Mouse (Mus musculus) forebrain, embryonic 10.5 days (tissue): Measurements from ENCODE around the gene Abcc2. TPM values are rescaled to one million over a fixed set of nuclear protein-coding genes. Genes with fewer than 3 reads are reported as not detected.

Experiments
- DNase-seq: peaks from one replicate; pipeline ENCODE4 v3.0.0-alpha.2; 2017; ENCODE audit warnings: low spot score; ENCODE audit errors: extremely low spot score
- H3K27ac ChIP-seq: fragments of 300-500 bp; sonication (generic); 2 replicates; pipeline ENCODE4 v1.5.1; 2016; ENCODE audit warnings: mild to moderate bottlenecking
- H3K27me3 ChIP-seq: fragments of 300-500 bp; sonication (generic); 2 replicates; pipeline ENCODE4 v1.6.1; 2016; ENCODE audit warnings: mild to moderate bottlenecking; ENCODE audit not compliant: poor library complexity, severe bottlenecking
- H3K36me3 ChIP-seq: fragments of 300-500 bp; sonication (generic); replicated peaks from 2 replicates; pipeline ENCODE4 v1.6.1; 2016; ENCODE audit warnings: mild to moderate bottlenecking, moderate library complexity
- H3K4me1 ChIP-seq: fragments of 300-500 bp; sonication (generic); 2 replicates; pipeline ENCODE4 v1.6.1; 2016
- H3K4me3 ChIP-seq: fragments of 300-500 bp; sonication (generic); 2 replicates; pipeline ENCODE4 v1.5.1; 2016; ENCODE audit warnings: mild to moderate bottlenecking, moderate library complexity
- H3K9me3 ChIP-seq: fragments of 300-500 bp; sonication (generic); 2 replicates; pipeline ENCODE4 v1.6.1; 2016; ENCODE audit warnings: mild to moderate bottlenecking, moderate library complexity
- WGBS: fragments of 180-500 bp; shearing (Covaris S2); methylation state at CpG from one replicate; pipeline ENCODE4 v1.1.7; 2016; 5-methylcytosine and 5-hydroxymethylcytosine counted together
- polyA plus RNA-seq: library from polyadenylated mRNA; unstranded; fragments of >200 nt; fragmentation: Nextera tagmentation; extraction: Ambion mirVana; gene quantifications from 2 replicates; pipeline ENCODE4 v1.2.1, GENCODE M21; 2016

The Abcc2 gene
- polyA plus RNA-seq, 1 experiment from 2014 or later = not detected

DNA sequence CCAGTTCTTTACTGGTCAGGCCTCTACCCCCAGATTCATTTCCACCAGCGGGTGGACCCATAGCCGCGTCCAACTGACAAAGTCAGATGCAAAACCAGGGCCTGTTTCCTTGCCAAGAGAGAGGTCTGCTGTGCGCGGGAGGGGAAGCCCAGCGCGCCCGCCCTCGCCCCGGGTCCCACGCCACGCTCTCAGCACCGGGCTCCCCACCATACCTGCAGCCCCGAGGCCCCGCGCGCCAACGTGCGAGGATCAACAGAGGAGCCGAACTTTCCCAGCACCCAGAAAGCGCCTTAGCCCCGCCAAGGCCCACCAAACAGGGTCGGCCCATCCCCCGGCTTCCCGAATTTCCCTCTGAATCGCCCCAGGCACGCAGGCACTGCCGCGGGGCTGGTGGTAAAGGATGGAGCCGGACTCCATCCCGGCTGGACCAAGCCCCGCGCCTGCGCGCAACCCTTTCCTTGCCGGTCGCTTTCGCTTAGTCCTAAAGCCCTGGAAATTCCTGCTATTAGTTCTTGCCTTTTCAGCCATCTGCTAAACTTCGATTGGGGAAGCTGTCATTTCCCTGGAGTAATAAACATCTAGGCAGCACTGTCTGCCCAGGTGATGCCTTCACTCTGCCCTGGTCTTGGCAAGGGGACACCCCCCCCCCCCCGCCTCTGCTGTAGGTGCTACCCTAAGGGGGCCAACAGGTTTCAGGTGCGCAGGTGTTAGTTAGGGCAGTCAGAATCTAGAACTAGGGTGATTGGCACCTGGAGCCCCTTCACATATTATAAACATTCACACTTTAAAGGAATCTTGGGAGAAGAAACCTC is 97.6 kb downstream of the Abcc2 start:
- Histone ChIP-seq H3K4me3 (peak overlapping the region; percentile 71), H3K27ac (peak overlapping the region; percentile 96), H3K36me3 (peaks cover 13% of the 10 kb centered on the region), H3K4me1 (peaks cover 69% of the 10 kb centered on the region), H3K9me3 (peaks cover 4% of the 10 kb centered on the region), H3K27me3 (no peaks in the 10 kb centered on the region)
- 2% methylated on average over 41 of the region's 41 CpGs for WGBS
- DNase-seq = peak; percentile 89

DNA sequence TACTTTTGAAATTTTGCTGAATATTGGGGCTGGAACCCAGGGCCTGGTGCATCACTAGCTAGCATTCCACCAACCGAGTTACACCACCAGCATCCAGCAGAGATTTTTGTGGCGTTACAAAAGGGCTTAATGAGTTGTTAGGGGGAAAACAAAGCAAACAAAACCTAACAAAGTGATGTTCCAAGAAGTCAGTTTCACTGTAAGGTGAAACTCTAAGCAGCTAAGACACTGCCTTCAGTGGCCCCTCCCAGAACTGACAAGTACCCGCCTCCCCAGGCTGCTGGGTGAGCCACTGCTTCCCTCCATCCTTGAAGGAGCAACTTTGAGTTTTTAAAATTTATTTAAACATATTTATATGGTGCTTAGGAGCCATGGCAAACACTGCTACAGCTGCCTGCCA is 98.4 kb downstream of the Abcc2 start:
- H3K27me3 ChIP-seq = no peaks in the 10 kb centered on the region
- H3K27ac ChIP-seq = no peak overlapping the region
- peaks cover 72% of the 10 kb centered on the region for H3K4me1 ChIP-seq
- DNase-seq = no peak
- WGBS = 12% methylated on average over 3 of the region's 3 CpGs
- no peak overlapping the region for H3K4me3 ChIP-seq
- peaks cover 5% of the 10 kb centered on the region; the same call in 1 of the 2 replicates for H3K36me3 ChIP-seq
- H3K9me3 ChIP-seq = peaks cover 4% of the 10 kb centered on the region

DNA sequence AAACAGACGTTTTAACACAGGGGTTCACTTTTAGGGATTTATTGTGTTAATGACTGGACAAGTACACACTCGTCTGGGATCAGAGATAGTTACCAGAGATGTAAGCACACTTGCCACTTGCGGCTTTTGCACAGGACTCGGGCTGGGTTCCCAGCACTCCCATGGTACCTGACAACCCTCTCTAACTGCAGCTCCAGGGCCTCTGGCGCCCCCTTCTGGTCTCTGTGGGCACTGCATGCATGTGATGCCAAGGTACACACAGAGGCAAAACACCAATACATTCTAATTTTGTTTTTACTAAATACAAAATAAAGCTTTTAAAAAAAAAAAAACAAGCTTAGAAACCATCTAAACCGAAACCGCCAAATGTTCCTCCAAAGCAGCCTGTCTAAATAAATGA is 99.6 kb downstream of the Abcc2 start:
- no peak overlapping the region for H3K4me3 ChIP-seq
- H3K36me3 ChIP-seq = peaks cover 5% of the 10 kb centered on the region; the same call in 1 of the 2 replicates
- 87% methylated on average over 7 of the region's 7 CpGs for WGBS
- DNase-seq = no peak
- H3K4me1 ChIP-seq = peaks cover 60% of the 10 kb centered on the region
- H3K27me3 ChIP-seq = no peaks in the 10 kb centered on the region
- H3K9me3 ChIP-seq = peaks cover 4% of the 10 kb centered on the region
- no peak overlapping the region for H3K27ac ChIP-seq

DNA sequence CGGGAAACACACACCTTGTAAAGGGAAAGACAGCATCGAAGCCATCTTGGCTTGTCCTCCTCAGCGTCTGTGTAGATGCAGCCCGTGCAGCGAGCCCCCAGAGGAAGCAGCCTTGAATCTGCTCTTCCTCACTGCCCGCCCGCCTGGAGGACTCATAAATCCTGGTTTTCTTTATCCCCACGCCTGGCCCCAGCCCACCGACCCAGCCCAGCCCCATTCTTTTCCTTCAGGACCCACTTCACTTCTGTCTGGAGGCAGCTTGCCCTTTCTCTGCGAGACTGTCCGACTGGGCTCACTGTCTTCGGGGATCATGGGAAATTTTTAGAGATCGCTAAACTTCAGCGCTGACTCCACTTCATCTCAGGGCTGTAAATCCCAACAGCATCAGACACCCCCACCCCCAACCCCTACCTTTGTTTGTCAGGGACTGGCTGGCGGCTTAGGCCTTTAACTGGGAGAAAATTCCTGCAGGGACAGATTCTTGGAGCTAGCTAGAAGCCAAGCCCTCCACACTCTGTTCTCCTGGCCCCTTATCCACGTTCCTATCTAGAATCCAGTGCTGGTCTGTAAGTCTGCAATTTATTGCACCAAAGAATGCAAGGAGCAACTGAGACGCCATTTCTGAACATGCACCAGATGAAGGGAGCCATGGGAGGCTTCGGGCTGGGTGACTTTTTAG is 101.0 kb downstream of the Abcc2 start:
- WGBS = 32% methylated on average over 18 of the region's 18 CpGs
- Histone ChIP-seq H3K4me1 (peaks cover 46% of the 10 kb centered on the region), H3K36me3 (0 out of 2 replicates have a peak, but pooled peaks cover 2% of the 10 kb centered on the region), H3K27me3 (no peaks in the 10 kb centered on the region), H3K9me3 (peaks cover 4% of the 10 kb centered on the region), H3K4me3 (peak overlapping the region; percentile 37), H3K27ac (peak overlapping the region; percentile 86)
- DNase-seq = peak; percentile 72

DNA sequence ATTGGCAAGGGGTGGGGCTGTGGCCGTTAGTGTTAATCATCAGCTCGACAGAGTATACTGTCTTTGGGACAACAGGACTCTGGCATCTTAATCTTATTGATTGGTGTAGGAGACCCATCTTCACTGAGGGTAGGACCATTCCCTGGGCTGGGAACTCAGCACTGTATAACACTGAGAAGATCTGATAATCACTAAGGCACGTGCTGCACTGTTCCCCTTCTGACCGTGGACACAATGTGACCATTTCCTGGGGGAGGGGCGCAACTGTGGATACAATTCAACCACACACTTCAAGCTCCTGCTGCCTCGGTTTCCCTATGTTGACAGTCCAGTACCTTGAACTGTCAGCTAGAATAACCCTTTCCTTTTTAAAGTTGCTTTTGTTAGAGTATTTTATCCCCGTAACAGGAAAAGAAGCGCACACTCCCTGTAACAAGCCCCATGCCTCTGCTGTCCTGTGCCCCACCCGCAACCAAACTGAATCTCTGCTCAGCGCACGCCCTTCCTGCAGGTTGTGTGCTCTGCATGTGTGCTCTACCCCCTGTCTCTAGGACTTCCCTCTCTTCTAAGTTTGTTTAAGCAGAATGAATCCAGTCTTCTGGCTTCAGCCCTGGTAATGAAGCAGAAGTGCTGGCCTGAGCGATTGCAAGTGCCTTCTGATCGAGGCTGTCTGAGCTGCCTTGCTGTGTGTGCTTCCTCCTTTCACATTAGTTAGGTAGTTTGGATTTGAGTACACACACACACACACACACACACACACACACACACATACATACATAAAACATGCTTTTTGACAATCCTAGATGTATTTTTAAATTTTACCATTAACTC is 102.9 kb downstream of the Abcc2 start:
- 85% methylated on average over 13 of the region's 13 CpGs for WGBS
- peaks cover 4% of the 10 kb centered on the region for H3K9me3 ChIP-seq
- peaks cover 33% of the 10 kb centered on the region for H3K4me1 ChIP-seq
- H3K27ac ChIP-seq = no peak overlapping the region
- H3K27me3 ChIP-seq = no peaks in the 10 kb centered on the region
- H3K4me3 ChIP-seq = no peak overlapping the region
- DNase-seq = no peak
- 0 out of 2 replicates have a peak, but pooled peaks cover 2% of the 10 kb centered on the region for H3K36me3 ChIP-seq

DNA sequence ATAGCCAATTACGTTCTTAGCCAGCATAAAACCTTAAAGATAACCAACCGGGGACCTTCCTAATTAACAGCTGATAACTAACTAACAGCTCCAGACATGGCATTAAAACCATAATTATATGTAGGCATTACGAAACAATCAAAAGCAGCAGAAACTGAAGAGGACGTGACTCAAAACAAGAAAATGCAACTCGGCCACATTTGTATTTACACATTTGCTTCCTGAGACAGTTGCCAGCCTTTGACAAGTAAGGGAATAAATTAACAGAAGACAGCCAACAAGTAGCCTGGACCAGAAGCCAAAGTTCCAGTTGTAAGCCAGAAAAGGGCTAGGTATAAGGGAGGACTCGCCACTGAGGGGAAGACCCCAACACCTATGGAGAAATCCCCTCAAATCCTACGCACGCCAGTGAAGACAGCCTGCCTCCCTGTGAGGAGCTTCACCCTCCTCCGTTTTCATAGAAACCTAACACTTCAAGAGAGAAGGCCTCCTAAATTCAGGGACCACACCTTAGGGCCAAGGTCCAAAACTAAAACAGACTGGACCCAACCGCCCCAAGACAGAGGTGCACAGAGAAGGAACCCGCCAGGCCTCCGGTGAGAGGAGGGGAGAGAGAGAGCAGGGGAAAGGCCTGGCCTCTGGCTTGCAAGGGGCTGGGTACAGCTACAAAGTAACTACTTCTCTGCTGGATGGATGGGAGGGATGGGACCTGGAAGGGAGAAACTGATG is 104.5 kb downstream of the Abcc2 start:
- WGBS = 82% methylated on average over 12 of the region's 12 CpGs
- H3K27ac ChIP-seq = peak overlapping the region; percentile 25; the same call in 1 of the 2 replicates
- H3K4me1 ChIP-seq = peaks cover 30% of the 10 kb centered on the region
- H3K36me3 ChIP-seq = 0 out of 2 replicates have a peak, but pooled peaks cover 2% of the 10 kb centered on the region
- no peak for DNase-seq
- peaks cover 3% of the 10 kb centered on the region for H3K9me3 ChIP-seq
- H3K4me3 ChIP-seq = no peak overlapping the region
- H3K27me3 ChIP-seq = no peaks in the 10 kb centered on the region

DNA sequence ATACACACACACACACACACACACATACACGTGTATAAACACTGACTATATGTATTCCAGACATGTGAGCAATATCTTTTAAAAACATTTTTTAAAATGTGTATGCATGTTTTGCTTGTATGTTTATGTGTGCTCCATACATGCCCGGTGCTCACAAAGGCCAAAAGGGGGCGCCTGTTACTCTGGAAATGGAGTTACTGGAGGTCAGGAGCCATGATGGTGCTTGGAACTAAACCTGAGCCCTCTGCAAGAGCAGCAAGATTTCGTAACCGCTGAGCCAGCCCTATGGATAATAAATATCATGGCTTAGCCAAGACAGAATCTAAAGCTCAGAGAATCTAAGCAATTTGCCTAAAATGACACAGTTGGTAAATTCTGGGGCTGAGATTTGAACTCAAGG is 105.2 kb downstream of the Abcc2 start:
- WGBS = 86% methylated on average over 5 of the region's 5 CpGs
- no peak overlapping the region for H3K27ac ChIP-seq
- H3K27me3 ChIP-seq = no peaks in the 10 kb centered on the region
- H3K36me3 ChIP-seq = no peaks in the 10 kb centered on the region
- no peaks in the 10 kb centered on the region for H3K9me3 ChIP-seq
- DNase-seq = no peak
- peaks cover 30% of the 10 kb centered on the region for H3K4me1 ChIP-seq
- H3K4me3 ChIP-seq = no peak overlapping the region

DNA sequence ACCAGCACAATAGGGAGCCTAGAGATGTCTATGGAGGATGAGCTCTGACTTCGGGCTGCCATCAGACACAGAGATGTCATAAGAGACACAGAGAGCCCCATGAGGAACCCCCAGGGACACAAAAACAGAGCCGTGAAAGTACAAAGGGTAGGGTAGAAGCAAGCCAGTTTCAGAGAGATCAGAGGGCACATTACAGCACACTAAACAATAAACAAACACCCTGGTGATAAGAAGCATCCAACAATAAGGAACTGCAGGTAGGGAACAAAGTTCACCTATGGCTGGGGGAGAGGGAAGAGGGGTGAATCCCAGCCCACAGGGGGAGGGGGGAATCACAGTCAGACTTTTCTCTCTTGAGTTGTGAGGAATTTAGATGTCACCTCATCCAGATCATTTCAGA is 105.7 kb downstream of the Abcc2 start:
- DNase-seq = no peak
- peaks cover 25% of the 10 kb centered on the region for H3K4me1 ChIP-seq
- no peak overlapping the region for H3K27ac ChIP-seq
- H3K4me3 ChIP-seq = no peak overlapping the region
- H3K9me3 ChIP-seq = no peaks in the 10 kb centered on the region
- 92% methylated on average over 2 of the region's 2 CpGs for WGBS
- H3K36me3 ChIP-seq = no peaks in the 10 kb centered on the region
- H3K27me3 ChIP-seq = no peaks in the 10 kb centered on the region

Other genes starting within 250 kb of the Abcc2 start
- 2.4 TPM in 2 replicates for gene Nkx2-3, start 169.9 kb upstream of the Abcc2 start, polyA plus RNA-seq
- 11.3 and 12.4 TPM in 2 replicates for gene Slc25a28, start 107.3 kb upstream of the Abcc2 start, polyA plus RNA-seq
- gene Entpd7, start 92.5 kb upstream of the Abcc2 start, polyA plus RNA-seq = 8.6 and 8.8 TPM in 2 replicates
- 15.0 and 16.3 TPM in 2 replicates for gene Cutc, start 29.2 kb upstream of the Abcc2 start, polyA plus RNA-seq
- 15.1 and 15.7 TPM in 2 replicates for gene Cox15, start 29.2 kb upstream of the Abcc2 start, polyA plus RNA-seq
- 17.6 and 18.4 TPM in 2 replicates for gene Dnmbp, start 158.0 kb downstream of the Abcc2 start, polyA plus RNA-seq
- 0.21 and 0.48 TPM in 2 replicates for gene Cpn1, start 204.4 kb downstream of the Abcc2 start, polyA plus RNA-seq
- not detected in 2 replicates for gene Cyp2c23, start 247.0 kb downstream of the Abcc2 start, polyA plus RNA-seq